Mouse (Mus musculus) embryonic stem cell, embryonic (primary cell): ENCODE results near the gene Gpnmb.

Experiments used
- CTCF ChIA-PET, 4 experiments: fragments of 300-600 bp in 2 of 4; fragments of 350-600 bp in 2 of 4; sonication (Branson Sonifier 250); formaldehyde crosslinking; loops; one replicate each; lab custom pipeline; 2022; ENCODE audit warnings: inconsistent platforms in 2 of 4; lab: Charles Lee
- POLR2A ChIA-PET, 4 experiments: fragments of 300-600 bp in 2 of 4; fragments of 350-600 bp in 2 of 4; sonication (Branson Sonifier 250); formaldehyde crosslinking; loops; one replicate each; lab custom pipeline; 2022; ENCODE audit warnings: antibody characterized with exemption in 4 of 4, inconsistent platforms in 1 of 4; lab: Charles Lee

Gene Gpnmb

DNA sequence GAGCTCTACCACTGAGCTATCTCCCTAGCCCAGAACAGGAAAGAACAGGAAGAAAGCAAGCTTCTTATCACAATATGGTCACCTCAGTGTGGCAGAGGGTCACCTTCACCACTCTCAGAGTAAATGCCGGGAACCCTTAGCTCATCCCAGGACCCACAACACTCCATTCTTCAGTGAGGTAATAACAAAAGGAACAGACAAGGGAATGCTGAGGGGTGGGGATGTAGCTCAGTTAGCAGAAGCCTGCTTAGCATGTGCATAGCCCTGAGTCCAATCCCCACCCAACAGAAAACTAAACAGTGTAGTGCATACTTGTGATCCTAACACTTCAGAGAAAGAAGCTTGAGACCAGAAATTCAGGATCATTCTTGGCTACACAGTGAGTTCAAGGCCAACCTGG lies 62.7 kb downstream of the Gpnmb start:
- CTCF ChIA-PET = interaction anchor here in 3 of 4 experiments (0.5 to 1.6 kb wide), 8 partner anchors 16 to 134 kb away, joined by 3 to 6 read pairs (median 4); no protein-coding TSS in a partner anchor
- POLR2A ChIA-PET = interaction anchor here in 3 of 4 experiments (0.5 to 11.9 kb wide), 79 partner anchors 8 to 269 kb away, joined by 3 to 232 read pairs (median 5); partner anchors contain the start of genes Fam221a (in 3 of the 3), Malsu1 (in 3 of the 3) and Tra2a (in 2 of the 3)

- POLR2A ChIA-PET = interaction anchor here in 2 of 4 experiments (0.9 to 5.9 kb wide), 11 partner anchors 7 to 33 kb away, joined by 3 to 47 read pairs (median 5); partner anchors contain the start of gene Malsu1 (in 1 of the 2)
- CTCF ChIA-PET = no interaction called here
These were observed 70.6 kb downstream of the Gpnmb start for GRCm38 (mm10) chr6:49106746-49107500.

GRCm38 (mm10) chr6:49109196-49109595 lies 72.8 kb downstream of the Gpnmb start:
- ChIA-PET POLR2A (interaction anchor here in 2 of 4 experiments (0.7 to 5.9 kb wide), 3 partner anchors 9 to 30 kb away, joined by 4 to 47 read pairs (median 30); no protein-coding TSS in a partner anchor), CTCF (no interaction called here)

DNA sequence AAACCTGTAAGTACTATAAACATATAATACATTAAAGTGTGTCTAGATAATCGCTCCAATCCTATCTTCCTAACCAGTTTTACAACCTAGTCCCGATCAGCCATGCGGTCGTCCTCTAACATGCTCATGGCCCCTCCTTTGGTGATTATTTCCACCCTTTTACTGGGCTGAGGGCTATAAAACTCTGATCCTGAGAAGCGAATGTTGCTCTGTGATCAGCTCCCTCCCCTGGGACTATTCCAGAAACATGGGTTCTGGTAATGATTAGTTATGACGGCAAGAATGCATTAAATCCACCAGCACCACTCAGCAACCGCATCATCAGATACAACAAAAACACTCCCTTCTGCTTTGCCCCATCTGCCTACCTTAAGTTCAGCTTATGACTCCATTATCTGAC lies 77.5 kb downstream of the Gpnmb start:
- POLR2A ChIA-PET = interaction anchor here in 1 of 4 experiments (1.1 to 1.2 kb wide), 2 partner anchors 9 to 40 kb away, joined by 3 read pairs; partner anchors contain the start of gene Malsu1

GRCm38 (mm10) chr6:49114457-49114856 lies 78.1 kb downstream of the Gpnmb start:
- ChIA-PET CTCF (no interaction called here), POLR2A (interaction anchor here in 1 of 4 experiments (1.1 to 1.2 kb wide), 2 partner anchors 8 to 41 kb away, joined by 3 read pairs; partner anchors contain the start of gene Malsu1)

More for the DNA sequence above, 77.5 kb downstream of the Gpnmb start:
- CTCF ChIA-PET = no interaction called here

GRCm38 (mm10) chr6:49115550-49115949 lies 79.2 kb downstream of the Gpnmb start:
- POLR2A ChIA-PET = interaction anchor here in 2 of 4 experiments (0.8 to 1.3 kb wide), 4 partner anchors 8 to 17 kb away, joined by 3 to 6 read pairs (median 4); no protein-coding TSS in a partner anchor
- CTCF ChIA-PET = no interaction called here

- ChIA-PET POLR2A (interaction anchor here in 2 of 4 experiments (0.8 to 1.3 kb wide), 5 partner anchors 9 to 17 kb away, joined by 3 to 6 read pairs (median 4); no protein-coding TSS in a partner anchor), CTCF (interaction anchor here in 1 of 4 experiments (0.7 kb wide), 1 partner anchor 216 kb away, joined by 7 read pairs; no protein-coding TSS in a partner anchor)
These were observed 79.9 kb downstream of the Gpnmb start for GRCm38 (mm10) chr6:49116241-49116640.

DNA sequence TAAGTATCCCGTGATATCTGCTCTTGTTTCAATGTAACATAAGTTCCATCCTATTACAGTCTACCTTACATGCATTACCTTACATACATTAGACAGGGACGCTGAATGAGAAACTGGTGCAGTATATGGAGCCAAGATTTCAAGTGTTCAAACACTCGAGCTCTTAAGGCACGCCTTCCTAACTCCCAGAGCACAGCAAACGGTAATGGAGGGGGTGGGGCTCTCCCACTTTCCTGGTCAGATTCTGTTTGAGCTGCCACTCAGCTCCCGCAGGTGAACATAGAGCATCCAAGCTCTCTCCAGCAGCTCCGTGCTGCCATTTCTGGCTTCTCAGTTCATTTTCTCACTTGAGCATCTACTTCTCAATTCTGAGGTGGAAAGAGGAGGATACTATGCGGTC lies 82.1 kb downstream of the Gpnmb start:
- ChIA-PET CTCF (no interaction called here), POLR2A (interaction anchor here in 2 of 4 experiments (0.7 to 2.2 kb wide), 8 partner anchors 9 to 25 kb away, joined by 3 to 12 read pairs (median 4); no protein-coding TSS in a partner anchor)

DNA sequence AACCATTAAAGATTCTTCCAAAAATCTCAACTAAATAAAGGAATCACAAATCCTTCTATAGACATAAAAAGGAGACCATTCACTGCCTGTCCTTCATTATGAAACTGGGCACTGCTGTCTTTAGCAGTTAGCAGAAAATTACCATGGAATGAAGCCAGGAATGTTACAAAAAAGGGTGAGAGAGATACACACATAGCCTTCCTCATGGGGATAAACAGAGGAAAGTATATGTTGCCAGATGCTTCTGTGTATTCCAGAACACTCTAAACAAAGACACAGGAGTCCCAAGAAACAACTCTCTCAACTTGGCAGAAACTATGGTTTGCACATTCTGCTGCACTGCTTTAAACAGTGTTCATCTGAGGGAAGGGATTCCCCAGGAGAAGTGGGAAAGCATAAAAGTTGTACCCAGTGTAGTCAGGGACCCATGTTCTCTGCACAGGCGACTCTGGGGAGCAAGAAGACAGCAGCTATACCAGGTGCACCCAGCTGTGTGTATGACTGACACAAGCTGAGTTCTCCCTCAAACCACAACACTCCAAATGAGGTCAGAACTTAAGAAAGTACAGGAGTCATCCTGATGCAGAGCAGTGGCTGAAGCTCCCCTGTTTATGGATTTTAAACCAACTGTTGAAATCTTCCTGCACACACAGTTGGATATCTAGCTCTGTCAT lies 83.3 kb downstream of the Gpnmb start:
- POLR2A ChIA-PET = interaction anchor here in 2 of 4 experiments (1.2 to 2.2 kb wide), 3 partner anchors 13 to 23 kb away, joined by 3 to 8 read pairs (median 4); no protein-coding TSS in a partner anchor

GRCm38 (mm10) chr6:49120370-49120769 lies 84.0 kb downstream of the Gpnmb start:
- POLR2A ChIA-PET = interaction anchor here in 2 of 4 experiments (0.6 to 2.2 kb wide), 5 partner anchors 12 to 77 kb away, joined by 3 to 8 read pairs (median 3); no protein-coding TSS in a partner anchor
- CTCF ChIA-PET = no interaction called here

More for the DNA sequence above, 83.3 kb downstream of the Gpnmb start:
- CTCF ChIA-PET = no interaction called here
